Mouse (Mus musculus) lung, embryonic 14.5 days (tissue): ENCODE data around the gene Atn1. TPM values are rescaled to one million over a fixed set of nuclear protein-coding genes. Genes with fewer than 3 reads are reported as not detected.
A peak's percentile ranks its signal among the peaks of the same experiment; 100 is the strongest.

ENCODE experiments used
- ATAC-seq: fragments of 200-750 bp; cut with Nextera tagmentation; 2 replicates; pipeline ENCODE4 v1.8.0; 2017; ENCODE audit warnings: mild to moderate bottlenecking, moderate TSS enrichment, moderate library complexity; ENCODE audit not compliant: insufficient read depth
- DNase-seq: peaks from one replicate; pipeline ENCODE4 v3.0.0-alpha.2; 2015
- H3K27ac ChIP-seq: fragments of 300-500 bp; sonication (generic); 2 replicates; pipeline ENCODE4 v1.5.1; 2014; ENCODE audit warnings: low read depth, mild to moderate bottlenecking, moderate library complexity
- H3K27me3 ChIP-seq: fragments of 300-500 bp; sonication (generic); 2 replicates; pipeline ENCODE4 v1.6.1; 2014; ENCODE audit warnings: low read length, control low read depth; ENCODE audit not compliant: insufficient read depth
- H3K36me3 ChIP-seq: fragments of 300-500 bp; sonication (generic); 2 replicates; pipeline ENCODE4 v1.6.1; 2014; ENCODE audit warnings: control low read depth; ENCODE audit not compliant: insufficient read depth
- H3K4me1 ChIP-seq: fragments of 300-500 bp; sonication (generic); 2 replicates; pipeline ENCODE4 v1.6.1; 2014; ENCODE audit warnings: antibody characterized with exemption, control low read depth; ENCODE audit not compliant: insufficient read depth
- H3K4me2 ChIP-seq: fragments of 300-500 bp; sonication (generic); 2 replicates; pipeline ENCODE4 v1.6.1; 2014; ENCODE audit warnings: mild to moderate bottlenecking
- H3K4me3 ChIP-seq: fragments of 300-500 bp; sonication (generic); 2 replicates; pipeline ENCODE4 v1.5.1; 2014; ENCODE audit warnings: low read depth, low read length
- H3K9ac ChIP-seq: fragments of 300-500 bp; sonication (generic); 2 replicates; pipeline ENCODE4 v1.6.1; 2014
- H3K9me3 ChIP-seq: fragments of 300-500 bp; sonication (generic); 2 replicates; pipeline ENCODE4 v1.6.1; 2016; ENCODE audit warnings: low read depth, low read length, control low read depth
- CTCF ChIP-seq: IDR thresholded peaks from 2 replicates; pipeline ENCODE4 v1.5.1; 2016; ENCODE audit warnings: antibody characterized with exemption, low read depth
- WGBS: fragments of 180-500 bp; shearing (Covaris S2); extraction: QIAGEN DNeasy Blood & Tissue Kit; methylation state at CpG from one replicate; pipeline ENCODE4 v1.1.7; 2014; 5-methylcytosine and 5-hydroxymethylcytosine counted together
- polyA plus RNA-seq: library from polyadenylated mRNA; unstranded; fragments of >200 nt; fragmentation: Nextera tagmentation; extraction: Ambion mirVana; gene quantifications from 2 replicates; pipeline ENCODE4 v1.2.1, GENCODE M21; 2014

Atn1 gene
- polyA plus RNA-seq, 1 experiment from 2014 or later: 15.1 TPM

DNA sequence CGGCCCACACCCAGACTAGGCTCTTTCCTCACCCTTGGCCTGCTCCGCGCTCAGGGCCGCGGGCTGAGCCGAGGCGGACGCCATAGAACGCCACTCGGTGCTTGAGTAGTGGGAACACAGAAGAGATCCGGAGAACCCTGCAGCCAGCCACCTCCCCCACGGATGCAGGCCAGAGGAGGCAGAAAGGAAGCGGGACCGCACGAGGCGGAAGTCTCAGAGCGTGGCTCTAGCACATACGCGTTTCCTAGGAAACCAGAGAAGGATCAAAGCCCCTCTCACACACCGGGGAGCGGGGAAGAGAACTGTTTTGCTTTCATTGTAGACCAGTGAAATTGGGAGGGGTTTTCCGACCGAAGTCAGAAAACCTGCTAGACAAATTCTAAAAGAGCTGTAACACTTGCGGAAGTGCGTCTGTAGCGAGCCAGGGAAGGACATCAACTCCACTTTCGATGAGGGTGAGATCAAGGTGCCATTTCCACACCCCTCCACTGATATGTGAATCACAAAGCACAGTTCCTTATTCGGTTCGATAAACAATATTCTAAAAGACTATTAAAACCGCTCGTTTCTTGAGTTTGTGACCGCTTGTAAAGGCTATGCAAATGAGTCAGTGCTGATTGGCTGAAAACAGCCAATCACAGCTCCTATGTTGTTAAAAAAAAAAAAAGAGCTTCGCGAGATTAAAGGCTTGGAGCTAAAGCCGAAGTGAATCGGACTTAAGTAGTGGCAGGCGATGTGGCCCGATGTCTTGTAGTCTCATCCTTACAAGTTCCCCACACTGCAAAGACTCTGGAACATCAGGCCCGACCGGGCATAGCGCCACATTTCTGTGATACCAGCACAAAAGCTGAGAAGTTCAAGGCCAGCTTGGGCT lies 15.2 kb downstream of the Atn1 start, which contains the start of gene Grcc10:
Gene Grcc10, minus strand, starts transcription at position 487 of the 874 bp plus-strand sequence.
- peak within 1 kb of the TSS; percentile 83 for H3K9ac ChIP-seq
- peak; percentile 85 for ATAC-seq
- H3K9me3 ChIP-seq: no peaks in the 10 kb centered on the region
- H3K4me3 ChIP-seq: peak within 1 kb of the TSS; percentile 67
- H3K27ac ChIP-seq: peak within 1 kb of the TSS; percentile 100
- TF ChIP-seq CTCF: no peak
- H3K36me3 ChIP-seq: peaks cover 30% of the 10 kb centered on the region
- DNase-seq: peak; percentile 97
- no peaks in the 10 kb centered on the region for H3K27me3 ChIP-seq
- peak within 1 kb of the TSS; percentile 87 for H3K4me2 ChIP-seq
- under 1% methylated on average over 41 of the region's 41 CpGs for WGBS
- peaks cover 12% of the 10 kb centered on the region; the same call in 1 of the 2 replicates for H3K4me1 ChIP-seq

DNA sequence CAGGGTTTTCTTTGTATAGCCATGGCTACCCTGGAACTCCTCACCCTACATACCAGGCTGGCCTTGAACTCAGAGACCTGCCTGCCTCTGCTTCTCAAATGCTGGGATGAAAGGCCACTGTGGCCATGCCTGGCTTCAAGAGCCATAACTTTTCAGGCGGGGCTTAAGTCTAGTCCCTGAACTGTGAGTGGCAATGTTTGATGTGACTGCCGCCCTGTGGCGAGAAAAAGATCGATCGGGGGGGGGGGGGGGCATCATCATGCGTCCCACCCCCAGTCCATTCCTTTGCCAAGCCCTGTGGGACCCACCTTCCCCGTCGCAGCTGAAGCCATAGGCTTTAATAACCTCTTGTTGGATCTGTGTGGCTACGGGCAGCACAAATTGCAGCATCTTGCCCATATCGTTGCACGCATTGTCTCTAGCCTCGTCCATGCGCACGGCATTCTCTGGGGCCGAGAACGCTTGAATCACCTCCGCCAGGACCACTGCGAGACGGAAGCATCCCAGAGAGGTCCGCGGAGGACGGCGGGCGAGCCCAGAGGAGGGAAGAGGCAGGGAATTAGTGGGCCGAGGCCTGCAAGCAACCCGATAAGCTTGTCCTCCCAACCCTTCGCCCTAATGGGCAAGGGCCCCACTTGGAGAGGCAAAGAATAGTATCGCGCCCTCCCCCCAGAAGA lies 16.0 kb downstream of the Atn1 start:
- H3K9ac ChIP-seq: peak overlapping the region; percentile 83
- DNase-seq (peak; percentile 77), ATAC-seq (peak; percentile 1)
- H3K4me2 ChIP-seq: peak overlapping the region; percentile 87
- WGBS: under 1% methylated on average over 29 of the region's 29 CpGs
- no peaks in the 10 kb centered on the region for H3K27me3 ChIP-seq
- H3K9me3 ChIP-seq: no peaks in the 10 kb centered on the region
- TF ChIP-seq CTCF: peak; percentile 66
- peaks cover 28% of the 10 kb centered on the region for H3K36me3 ChIP-seq
- H3K4me1 ChIP-seq: peaks cover 11% of the 10 kb centered on the region; the same call in 1 of the 2 replicates
- H3K27ac ChIP-seq: peak overlapping the region; percentile 100
- peak overlapping the region; percentile 67 for H3K4me3 ChIP-seq

DNA sequence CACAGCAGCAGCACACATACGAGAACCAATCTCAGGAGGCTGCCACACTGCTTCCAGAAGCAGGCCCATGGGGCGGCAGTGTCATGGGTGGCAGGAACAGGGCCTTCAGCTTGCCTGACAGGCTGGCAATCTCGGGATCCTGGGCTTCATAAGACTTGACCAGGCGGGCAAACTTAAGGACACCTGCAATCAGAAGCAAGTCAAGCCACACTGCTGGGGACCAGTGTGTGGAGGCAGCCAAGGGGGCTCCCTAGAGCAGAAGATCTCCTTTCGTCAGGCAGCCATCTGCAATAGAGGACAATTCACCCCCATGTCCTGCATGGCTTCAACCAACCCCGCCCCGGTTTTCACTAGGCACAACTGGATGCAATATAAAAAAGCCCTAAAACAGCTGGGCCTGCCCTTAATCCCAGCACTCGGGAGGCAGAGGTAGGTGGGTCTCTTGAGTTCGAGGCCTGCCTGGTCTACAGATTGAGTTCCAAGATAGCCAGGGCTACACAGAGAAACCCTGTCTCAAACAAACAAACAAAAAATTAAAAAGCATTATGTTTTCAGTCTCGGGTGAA lies 17.0 kb downstream of the Atn1 start:
- Histone ChIP-seq H3K27ac (peak overlapping the region; percentile 100), H3K4me1 (peaks cover 11% of the 10 kb centered on the region; the same call in 1 of the 2 replicates), H3K4me3 (no peak overlapping the region), H3K4me2 (peak overlapping the region; percentile 87), H3K9me3 (no peaks in the 10 kb centered on the region), H3K27me3 (no peaks in the 10 kb centered on the region), H3K9ac (no peak overlapping the region), H3K36me3 (peaks cover 17% of the 10 kb centered on the region)
- no peak for ATAC-seq
- no peak for TF ChIP-seq CTCF
- 80% methylated on average over 10 of the region's 10 CpGs for WGBS
- DNase-seq: no peak

DNA sequence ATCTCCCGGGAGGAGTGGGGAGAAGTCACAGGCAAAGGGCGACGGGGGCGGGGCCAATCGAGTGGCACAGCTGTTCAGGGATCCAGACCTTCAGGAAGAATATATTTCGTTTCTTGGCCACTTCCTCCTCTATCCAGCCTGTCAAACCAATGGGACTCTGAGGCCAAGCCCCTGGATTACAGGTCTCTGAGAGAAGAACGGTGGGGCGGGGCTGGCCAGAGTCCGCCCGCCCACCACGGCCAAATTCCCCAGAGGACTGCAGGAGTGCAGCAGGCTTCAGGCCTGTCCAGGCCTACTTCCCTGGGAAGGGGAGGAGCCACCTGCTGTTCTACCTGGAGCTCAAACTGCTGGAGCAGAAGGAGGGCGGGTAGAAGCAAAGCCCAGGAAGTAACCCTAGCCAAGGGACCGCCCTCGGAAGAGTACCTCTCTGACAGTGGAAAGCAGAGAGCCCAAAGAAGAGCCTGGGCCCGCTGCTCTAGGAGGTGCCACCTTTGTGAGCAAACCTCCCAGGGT lies 17.8 kb downstream of the Atn1 start, which contains the start of gene Ptpn6:
Gene Ptpn6, minus strand, starts transcription at position 204 of the 513 bp plus-strand sequence.
- H3K4me2 ChIP-seq: peak within 1 kb of the TSS; percentile 87
- H3K27me3 ChIP-seq: no peaks in the 10 kb centered on the region
- H3K4me3 ChIP-seq: no peak within 1 kb of the TSS
- peaks cover 10% of the 10 kb centered on the region for H3K36me3 ChIP-seq
- H3K4me1 ChIP-seq: peaks cover 11% of the 10 kb centered on the region; the same call in 1 of the 2 replicates
- ATAC-seq: peak; percentile 25
- DNase-seq: peak; percentile 73
- peak within 1 kb of the TSS; percentile 100; the same call in 1 of the 2 replicates for H3K27ac ChIP-seq
- no peak within 1 kb of the TSS for H3K9ac ChIP-seq
- H3K9me3 ChIP-seq: no peaks in the 10 kb centered on the region
- no peak for TF ChIP-seq CTCF
- 25% methylated on average over 15 of the region's 15 CpGs for WGBS

DNA sequence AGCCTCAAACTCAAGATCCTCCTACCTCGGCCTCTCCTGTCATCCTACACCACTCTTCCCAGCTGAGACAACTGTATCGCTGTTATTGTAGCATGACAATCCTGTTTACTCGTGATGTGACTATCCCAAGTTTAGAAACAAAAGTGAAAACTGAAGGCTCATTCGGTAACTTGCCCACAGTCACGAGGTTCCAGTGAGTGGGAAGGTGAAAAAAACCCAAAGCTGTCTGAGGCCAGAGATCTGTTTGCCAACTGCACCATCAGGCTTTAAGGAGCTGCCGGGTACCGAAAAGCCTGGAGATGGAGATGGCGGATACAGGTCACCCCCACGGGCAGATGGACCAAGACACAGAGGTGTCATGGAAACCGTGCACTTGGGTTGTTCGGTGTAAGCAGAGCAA lies 19.3 kb downstream of the Atn1 start:
- no peak for ATAC-seq
- no peak for DNase-seq
- TF ChIP-seq CTCF: no peak
- Histone ChIP-seq H3K9me3 (no peaks in the 10 kb centered on the region), H3K4me3 (no peak overlapping the region), H3K9ac (no peak overlapping the region), H3K27me3 (no peaks in the 10 kb centered on the region), H3K4me1 (peaks cover 11% of the 10 kb centered on the region; the same call in 1 of the 2 replicates), H3K36me3 (no peaks in the 10 kb centered on the region), H3K27ac (no peak overlapping the region), H3K4me2 (no peak overlapping the region)
- 77% methylated on average over 11 of the region's 11 CpGs for WGBS

DNA sequence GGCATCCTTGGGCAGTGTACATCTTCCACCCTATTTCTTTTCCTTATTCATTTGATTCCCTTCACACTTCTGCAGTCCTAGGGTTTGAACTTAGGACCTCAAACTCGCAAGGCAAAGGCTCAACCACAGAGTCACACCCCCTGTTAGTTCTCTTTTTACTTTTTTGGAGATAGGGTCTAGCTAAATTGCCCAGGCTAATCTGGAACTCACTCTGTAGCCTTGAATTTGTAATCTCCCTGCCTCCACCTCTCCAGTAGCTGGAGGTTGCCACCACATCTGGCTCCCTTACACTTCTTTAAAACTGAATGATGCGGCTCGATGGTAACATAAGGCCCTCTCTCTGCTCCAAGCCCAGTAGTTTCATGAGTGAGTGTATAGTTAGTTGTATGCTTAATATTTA lies 21.9 kb downstream of the Atn1 start:
- H3K27me3 ChIP-seq: no peaks in the 10 kb centered on the region
- no peak overlapping the region for H3K27ac ChIP-seq
- no peak for DNase-seq
- no peaks in the 10 kb centered on the region for H3K36me3 ChIP-seq
- H3K4me1 ChIP-seq: no peaks in the 10 kb centered on the region
- no peak overlapping the region for H3K9ac ChIP-seq
- no peak overlapping the region for H3K4me2 ChIP-seq
- no peaks in the 10 kb centered on the region for H3K9me3 ChIP-seq
- no peak for TF ChIP-seq CTCF
- no peak for ATAC-seq
- H3K4me3 ChIP-seq: no peak overlapping the region
- WGBS: 83% methylated on average over 3 of the region's 3 CpGs
